Mouse (Mus musculus) limb, embryonic 14.5 days (tissue): ENCODE data around the gene Caly. TPM values are rescaled to one million over a fixed set of nuclear protein-coding genes. Genes with fewer than 3 reads are reported as not detected.

Experiments used
- ATAC-seq: fragments of 200-750 bp; cut with Nextera tagmentation; 2 replicates; pipeline ENCODE4 v1.8.0; 2017; ENCODE audit warnings: low read depth, moderate number of reproducible peaks, moderate TSS enrichment; ENCODE audit not compliant: low FRiP score
- DNase-seq: peaks from one replicate; pipeline ENCODE4 v3.0.0-alpha.2; 2015; ENCODE audit warnings: low spot score
- H3K27ac ChIP-seq: fragments of 300-500 bp; sonication (generic); replicated peaks from 2 replicates; pipeline ENCODE4 v1.5.1; 2014; ENCODE audit warnings: low read depth, mild to moderate bottlenecking, low read length, moderate library complexity, mixed read lengths
- H3K27me3 ChIP-seq: fragments of 300-500 bp; sonication (generic); 2 replicates; pipeline ENCODE4 v1.6.1; 2014; ENCODE audit warnings: low read length, mixed read lengths; ENCODE audit not compliant: control insufficient read depth, insufficient read depth
- H3K36me3 ChIP-seq: fragments of 300-500 bp; sonication (generic); 2 replicates; pipeline ENCODE4 v1.6.1; 2014; ENCODE audit warnings: mild to moderate bottlenecking, low read length, moderate library complexity, mixed read lengths; ENCODE audit not compliant: control insufficient read depth, insufficient read depth
- H3K4me1 ChIP-seq: fragments of 300-500 bp; sonication (generic); 2 replicates; pipeline ENCODE4 v1.6.1; 2014; ENCODE audit warnings: antibody characterized with exemption, low read length, mixed read lengths; ENCODE audit not compliant: control insufficient read depth, insufficient read depth
- H3K4me2 ChIP-seq: fragments of 300-500 bp; sonication (generic); replicated peaks from 2 replicates; pipeline ENCODE4 v1.6.1; 2014; ENCODE audit warnings: low read depth, mild to moderate bottlenecking, low read length, moderate library complexity; ENCODE audit not compliant: severe bottlenecking
- H3K4me3 ChIP-seq: fragments of 300-500 bp; sonication (generic); replicated peaks from 2 replicates; pipeline ENCODE4 v1.5.1; 2014; ENCODE audit warnings: low read length
- H3K9ac ChIP-seq: fragments of 300-500 bp; sonication (generic); 2 replicates; pipeline ENCODE4 v1.6.1; 2014; ENCODE audit warnings: mild to moderate bottlenecking, low read depth, low read length, moderate library complexity; ENCODE audit not compliant: severe bottlenecking
- H3K9me3 ChIP-seq: fragments of 300-500 bp; sonication (generic); 2 replicates; pipeline ENCODE4 v1.6.1; 2016; ENCODE audit warnings: low read length; ENCODE audit not compliant: control insufficient read depth
- POLR2A ChIP-seq: fragments of 200-500 bp; IDR thresholded peaks from 2 replicates; pipeline ENCODE4 v1.8.0; 2012; ENCODE audit warnings: inconsistent platforms, mild to moderate bottlenecking, moderate library complexity, borderline replicate concordance; ENCODE audit not compliant: insufficient read depth, insufficient read length; ENCODE audit errors: extremely low read depth
- WGBS: fragments of 180-500 bp; shearing (Covaris S2); extraction: QIAGEN DNeasy Blood & Tissue Kit; methylation state at CpG from one replicate; pipeline ENCODE4 v1.1.7; 2014; 5-methylcytosine and 5-hydroxymethylcytosine counted together
- polyA plus RNA-seq, 2 experiments: library from polyadenylated mRNA; depleted of rRNA in 1 of 2; stranded (reverse) in 1 of 2; unstranded in 1 of 2; fragments of >200 nt; fragmentation: Nextera tagmentation in 1 of 2; extraction: Ambion mirVana in 1 of 2; gene quantifications; 2 replicates each; pipeline versions ENCODE4 v1.2.1 to v1.2.3; 2012 to 2014

The Caly gene
- polyA plus RNA-seq, 2 experiments, result 0.65 to 0.77 TPM

DNA sequence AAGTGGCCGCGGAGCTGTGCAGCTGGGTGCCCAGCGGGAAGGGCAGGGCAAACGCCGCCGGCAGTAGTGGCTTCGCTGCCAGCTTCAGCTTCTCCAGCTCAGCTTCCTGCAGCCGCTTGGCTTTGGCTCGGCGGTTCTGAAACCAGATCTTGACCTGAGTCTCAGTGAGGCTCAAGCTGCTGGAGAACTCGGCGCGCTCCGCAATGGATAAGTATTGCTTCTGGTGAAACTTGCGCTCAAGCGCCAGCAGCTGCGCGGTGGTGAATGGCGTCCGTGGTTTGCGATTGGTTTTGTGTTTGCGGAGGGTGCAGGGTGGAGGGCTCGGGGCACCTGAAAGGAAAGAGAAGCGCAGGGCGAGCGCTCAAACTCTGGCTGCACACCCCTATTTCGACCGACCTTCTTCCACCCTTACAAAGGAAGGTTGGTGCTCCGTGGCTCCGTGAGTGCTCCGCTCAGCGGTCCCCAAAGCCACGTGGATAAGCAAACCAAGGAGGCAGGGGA, 34.5 kb downstream of the Caly start:
- no peak overlapping the region for H3K27ac ChIP-seq
- no peaks in the 10 kb centered on the region for H3K9me3 ChIP-seq
- under 1% methylated on average over 32 of the region's 33 CpGs for WGBS
- peaks cover 18% of the 10 kb centered on the region for H3K4me1 ChIP-seq
- ATAC-seq (no peak), DNase-seq (no peak)
- peak overlapping the region; percentile 41 for H3K4me3 ChIP-seq
- no peak for TF ChIP-seq POLR2A
- H3K27me3 ChIP-seq, result peaks cover 72% of the 10 kb centered on the region
- peak overlapping the region; percentile 61 for H3K4me2 ChIP-seq
- H3K9ac ChIP-seq, result no peak overlapping the region
- no peaks in the 10 kb centered on the region for H3K36me3 ChIP-seq

DNA sequence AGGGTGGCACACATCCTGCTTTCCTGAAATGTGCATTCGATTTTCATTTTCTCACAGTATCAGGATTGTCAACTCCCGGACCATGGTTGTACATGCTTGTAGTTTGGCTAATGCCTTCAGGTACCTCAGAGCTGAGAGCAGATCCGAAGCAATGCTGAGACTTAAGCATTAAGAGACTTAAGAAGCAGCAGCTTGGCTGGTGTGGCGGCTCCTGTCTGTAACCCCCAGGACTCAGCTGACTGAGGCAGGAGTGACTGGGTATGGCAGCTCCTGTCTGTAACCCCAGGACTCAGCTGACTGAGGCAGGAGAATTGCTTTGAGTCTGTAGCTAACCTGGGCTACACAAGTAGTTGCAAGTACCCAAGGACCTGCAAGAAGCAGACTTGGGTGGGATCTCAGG, 36.8 kb downstream of the Caly start:
- Histone ChIP-seq H3K27ac (no peak overlapping the region), H3K36me3 (peaks cover 5% of the 10 kb centered on the region), H3K4me2 (no peak overlapping the region), H3K4me3 (no peak overlapping the region), H3K4me1 (peaks cover 18% of the 10 kb centered on the region), H3K9ac (no peak overlapping the region), H3K27me3 (peaks cover 53% of the 10 kb centered on the region), H3K9me3 (no peaks in the 10 kb centered on the region)
- no peak for DNase-seq
- WGBS, result 74% methylated on average over 4 of the region's 4 CpGs
- ATAC-seq, result no peak
- TF ChIP-seq POLR2A, result no peak

GRCm38 (mm10) chr7:140042728-140043127, 39.6 kb downstream of the Caly start:
- 47% methylated on average over 3 of the region's 3 CpGs for WGBS
- Histone ChIP-seq H3K27me3 (peaks cover 25% of the 10 kb centered on the region), H3K4me1 (peaks cover 2% of the 10 kb centered on the region; the same call in 1 of the 2 replicates), H3K36me3 (peaks cover 14% of the 10 kb centered on the region), H3K4me3 (no peak overlapping the region), H3K9me3 (no peaks in the 10 kb centered on the region), H3K9ac (no peak overlapping the region), H3K4me2 (no peak overlapping the region), H3K27ac (no peak overlapping the region)
- DNase-seq, result no peak
- TF ChIP-seq POLR2A, result no peak
- no peak for ATAC-seq

GRCm38 (mm10) chr7:140037171-140037555, 45.2 kb downstream of the Caly start:
- peaks cover 14% of the 10 kb centered on the region; the same call in 1 of the 2 replicates for H3K4me1 ChIP-seq
- ATAC-seq (no peak), DNase-seq (no peak)
- peaks cover 29% of the 10 kb centered on the region for H3K36me3 ChIP-seq
- peak overlapping the region; percentile 62 for H3K4me2 ChIP-seq
- TF ChIP-seq POLR2A, result no peak
- no peaks in the 10 kb centered on the region for H3K27me3 ChIP-seq
- H3K4me3 ChIP-seq, result peak overlapping the region; percentile 84
- H3K9me3 ChIP-seq, result no peaks in the 10 kb centered on the region
- WGBS, result 47% methylated on average over 3 of the region's 3 CpGs
- H3K9ac ChIP-seq, result peak overlapping the region; percentile 89
- H3K27ac ChIP-seq, result no peak overlapping the region

GRCm38 (mm10) chr7:140036281-140037170, 45.8 kb downstream of the Caly start, which contains the start of the genes Zfp511 and Tubgcp2:
Zfp511 (plus strand) TSS chr7:140036391.
Tubgcp2 (minus strand) TSS chr7:140036669.
- no peaks in the 10 kb centered on the region for H3K27me3 ChIP-seq
- H3K4me2 ChIP-seq, result peak within 1 kb of the TSS; percentile 62
- H3K27ac ChIP-seq, result peak within 1 kb of the TSS; percentile 83
- peak within 1 kb of the TSS; percentile 84 for H3K4me3 ChIP-seq
- peaks cover 35% of the 10 kb centered on the region for H3K36me3 ChIP-seq
- H3K9ac ChIP-seq, result peak within 1 kb of the TSS; percentile 89
- H3K9me3 ChIP-seq, result no peaks in the 10 kb centered on the region
- TF ChIP-seq POLR2A, result peak; percentile 53; the same call in 1 of the 2 replicates
- 2% methylated on average over 69 of the region's 69 CpGs for WGBS
- peaks cover 14% of the 10 kb centered on the region; the same call in 1 of the 2 replicates for H3K4me1 ChIP-seq
- DNase-seq (peak; percentile 95), ATAC-seq (peak; percentile 98)
